Mouse (Mus musculus) 416B (cell line): ENCODE measurements at regions not wholly inside any gene's neighbourhood (a gene's known extent, or its start where the extent isn't known, plus 50 kb on each side); places are given as distances from the start of the nearest gene placed in this dataset.

Experiments
- DNase-seq: peaks from one replicate; pipeline ENCODE4 v3.0.0; 2011; ENCODE audit warnings: low read depth

DNA sequence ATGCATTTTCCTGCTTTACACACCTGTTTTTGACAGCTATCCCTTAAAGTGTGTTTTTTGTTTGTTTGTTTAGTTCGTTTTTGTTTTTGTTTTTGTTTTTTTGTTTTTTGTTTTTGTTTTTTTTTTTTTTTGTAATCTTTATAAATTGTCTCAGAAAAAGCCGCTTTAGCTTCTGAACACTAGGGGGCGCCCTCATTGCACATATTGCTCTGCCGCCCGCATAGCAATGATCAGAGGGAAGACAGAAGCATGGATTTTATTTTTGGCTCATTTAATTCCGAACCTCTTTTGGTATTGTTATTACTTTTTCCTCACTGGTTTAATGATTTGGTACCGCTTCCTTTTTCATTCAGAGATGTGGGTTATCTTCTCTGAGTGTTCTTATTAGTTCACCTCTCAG, 569.9 kb upstream of the Gm10800 start:
- DNase-seq: peak; percentile 26
